Mouse (Mus musculus) E14TG2a.4 (cell line): ENCODE data around the gene Sst.

Experiments
- CTCF ChIP-seq: conservative IDR thresholded peaks from 2 replicates; pipeline ENCODE4 v1.5.1; 2014; ENCODE audit warnings: low read length
- NANOG ChIP-seq: IDR thresholded peaks from 2 replicates; pipeline ENCODE4 v1.6.1; 2014; ENCODE audit warnings: borderline replicate concordance, low read length, mixed read lengths

DNA sequence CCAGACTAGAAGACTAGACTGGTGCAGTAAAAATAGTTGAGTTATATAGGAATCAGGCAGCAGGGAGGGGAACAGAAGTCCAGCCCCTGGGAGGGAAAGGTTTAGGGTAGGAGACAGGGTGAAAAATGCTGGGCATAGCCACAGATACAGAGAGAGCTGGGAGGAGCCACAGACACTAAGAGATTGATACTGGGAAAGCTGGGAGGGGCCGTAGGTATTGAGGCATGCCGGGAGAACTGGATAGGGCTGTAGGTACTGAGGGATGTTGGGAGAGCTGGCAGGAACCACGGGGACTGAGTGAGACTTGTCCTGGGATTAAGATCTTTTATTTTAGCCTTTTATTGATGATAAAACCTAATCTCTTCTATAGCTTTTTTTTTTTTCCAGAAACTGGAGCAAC is 22.6 kb upstream of the Sst start:
- TF ChIP-seq CTCF (no peak), NANOG (no peak)
